Mouse (Mus musculus) lung, postnatal 4 days (tissue): Measurements from ENCODE around the gene Rtp2.
A peak's percentile ranks its signal among the peaks of the same experiment; 100 is the strongest.

ENCODE experiments used
- DNase-seq, 2 experiments: peaks; one replicate each; pipeline ENCODE4 v3.0.0; 2021

Rtp2 gene

GRCm38 (mm10) chr16:23932294-23932693, at the start of gene Rtp2:
Gene Rtp2, minus strand, starts transcription at chr16:23932394.
- no peak for DNase-seq

GRCm38 (mm10) chr16:23980991-23981720, 49.0 kb upstream of the Rtp2 start:
- DNase-seq: peak in 1 of 2 experiments; percentile 61

GRCm38 (mm10) chr16:23980201-23980870, 48.1 kb upstream of the Rtp2 start:
- DNase-seq: no peak

- no peak for DNase-seq
These were observed 47.3 kb upstream of the Rtp2 start for GRCm38 (mm10) chr16:23979446-23979845.

GRCm38 (mm10) chr16:23978495-23978894, 46.3 kb upstream of the Rtp2 start:
- DNase-seq: no peak

- DNase-seq: peak; percentile 56 to 69
These were observed 45.5 kb upstream of the Rtp2 start for GRCm38 (mm10) chr16:23977732-23978131.

GRCm38 (mm10) chr16:23976196-23976595, 44.0 kb upstream of the Rtp2 start:
- DNase-seq: no peak

- DNase-seq: no peak
These were observed 41.6 kb upstream of the Rtp2 start for GRCm38 (mm10) chr16:23973635-23974367.

- no peak for DNase-seq
These were observed 40.7 kb upstream of the Rtp2 start for GRCm38 (mm10) chr16:23972901-23973300.

- DNase-seq: no peak
These were observed 40.0 kb upstream of the Rtp2 start for GRCm38 (mm10) chr16:23972126-23972740.

- peak in 1 of 2 experiments; percentile 56 for DNase-seq
These were observed 37.7 kb upstream of the Rtp2 start for GRCm38 (mm10) chr16:23969919-23970318.

- DNase-seq: peak in 1 of 2 experiments; percentile 64
These were observed 36.7 kb upstream of the Rtp2 start for GRCm38 (mm10) chr16:23968888-23969287.

GRCm38 (mm10) chr16:23967301-23967700, 35.1 kb upstream of the Rtp2 start:
- no peak for DNase-seq

GRCm38 (mm10) chr16:23966066-23966465, 33.9 kb upstream of the Rtp2 start:
- no peak for DNase-seq

- DNase-seq: peak in 1 of 2 experiments; percentile 3
These were observed 32.6 kb upstream of the Rtp2 start for GRCm38 (mm10) chr16:23964706-23965367.

- DNase-seq: peak in 1 of 2 experiments; percentile 3
These were observed 31.9 kb upstream of the Rtp2 start for GRCm38 (mm10) chr16:23963896-23964668.

- DNase-seq: peak in 1 of 2 experiments; percentile 48
These were observed 30.2 kb upstream of the Rtp2 start for GRCm38 (mm10) chr16:23962401-23962800.

- no peak for DNase-seq
These were observed 26.7 kb upstream of the Rtp2 start for GRCm38 (mm10) chr16:23958938-23959337.

- DNase-seq: no peak
These were observed 21.7 kb upstream of the Rtp2 start for GRCm38 (mm10) chr16:23953959-23954260.

- peak in 1 of 2 experiments; percentile 58 for DNase-seq
These were observed 21.2 kb upstream of the Rtp2 start for GRCm38 (mm10) chr16:23953189-23953958.

GRCm38 (mm10) chr16:23952101-23952727, 20.0 kb upstream of the Rtp2 start:
- DNase-seq: no peak
